ENCODE assay signal across 8 mouse cellular contexts in the genomic region with DNA sequence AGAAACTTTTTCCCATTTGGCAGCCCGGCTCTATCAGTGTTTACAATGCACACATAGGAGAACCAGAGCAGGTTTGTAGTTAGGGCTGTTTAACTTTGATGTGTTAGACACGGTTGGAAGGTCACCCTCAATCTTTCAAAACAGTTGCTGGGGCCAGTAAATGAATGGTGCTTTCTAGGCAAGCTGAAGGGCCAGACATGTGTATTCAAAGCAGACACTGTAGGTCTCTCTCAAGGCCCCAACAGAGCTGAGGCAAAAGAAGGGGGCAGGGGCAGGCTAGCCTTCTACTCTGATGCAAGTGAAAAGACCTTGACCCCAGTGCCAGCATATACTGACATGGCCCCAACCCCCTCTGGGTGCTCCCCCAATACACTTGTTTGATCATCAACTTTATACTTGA. TPM values are rescaled to one million over a fixed set of nuclear protein-coding genes. Genes with fewer than 3 reads are reported as not detected.
A peak's percentile ranks its signal among the peaks of the same experiment; 100 is the strongest.
DNase-seq lines count a peak whose midpoint lies in the region; ATAC-seq and TF ChIP-seq lines count a peak whose summit lies in the region.

No protein-coding gene starts in this region.

- H3K27me3 ChIP-seq in forebrain, embryonic 12.5 days, result peaks cover 13% of the 10 kb centered on the region
- 0 out of 2 replicates have a peak, but pooled peaks cover 2% of the 10 kb centered on the region for H3K27me3 ChIP-seq in forebrain, embryonic 16.5 days (replicated peaks; ENCODE audit: control insufficient read depth, insufficient read depth, low read length)
- 0 out of 2 replicates have a peak, but pooled peaks cover 3% of the 10 kb centered on the region for H3K27me3 ChIP-seq in lung, embryonic 15.5 days
- peaks cover 6% of the 10 kb centered on the region; the same call in 1 of the 2 replicates for H3K27me3 ChIP-seq in forebrain, postnatal 0 days (ENCODE audit: insufficient read depth, low read length)
- no peaks in the 10 kb centered on the region for H3K27me3 ChIP-seq in myocyte (ENCODE audit: control insufficient read depth, insufficient read depth, insufficient read length)

- no peak for TF ChIP-seq POLR2A in myocyte (IDR thresholded peaks at IDR 0.05; ENCODE audit: insufficient read length, low read depth)

- H3K9me3 ChIP-seq in forebrain, embryonic 12.5 days, result no peaks in the 10 kb centered on the region
- no peaks in the 10 kb centered on the region for H3K9me3 ChIP-seq in forebrain, embryonic 16.5 days (ENCODE audit: control insufficient read depth, low read length)
- no peaks in the 10 kb centered on the region for H3K9me3 ChIP-seq in lung, embryonic 15.5 days
- no peaks in the 10 kb centered on the region for H3K9me3 ChIP-seq in forebrain, postnatal 0 days (ENCODE audit: low read length)

- DNase-seq in lung, postnatal 25 days (ENCODE audit: low spot score), result no peak
- DNase-seq in forebrain, postnatal 0 days, result no peak
- no peak for DNase-seq in retina, postnatal 1 day
- DNase-seq in layer of hippocampus, postnatal 14 days (ENCODE audit: low spot score in 2 of 2), result no peak

- H3K79me2 ChIP-seq in myocyte (ENCODE audit: control insufficient read depth, insufficient read depth), result no peaks in the 10 kb centered on the region

- no peaks in the 10 kb centered on the region for H3K36me3 ChIP-seq in forebrain, embryonic 12.5 days (replicated peaks)
- no peaks in the 10 kb centered on the region for H3K36me3 ChIP-seq in forebrain, embryonic 16.5 days (ENCODE audit: control insufficient read depth, insufficient read depth)
- H3K36me3 ChIP-seq in lung, embryonic 15.5 days, result no peaks in the 10 kb centered on the region
- no peaks in the 10 kb centered on the region for H3K36me3 ChIP-seq in forebrain, postnatal 0 days (ENCODE audit: insufficient read depth)
- H3K36me3 ChIP-seq in myocyte (ENCODE audit: control insufficient read depth, insufficient read depth), result no peaks in the 10 kb centered on the region

- H3K4me3 ChIP-seq in forebrain, embryonic 12.5 days (replicated peaks), result no peak overlapping the region
- no peak overlapping the region for H3K4me3 ChIP-seq in forebrain, embryonic 16.5 days (replicated peaks; ENCODE audit: low read length)
- H3K4me3 ChIP-seq in lung, embryonic 15.5 days, result peak overlapping the region; percentile 89
- H3K4me3 ChIP-seq in forebrain, postnatal 0 days (ENCODE audit: low read depth, low read length), result no peak overlapping the region
- peak overlapping the region; percentile 66 for H3K4me3 ChIP-seq in myocyte

- no peak overlapping the region for H3K9ac ChIP-seq in forebrain, embryonic 12.5 days
- no peak overlapping the region for H3K9ac ChIP-seq in forebrain, embryonic 16.5 days (replicated peaks; ENCODE audit: low read depth, low read length)
- peak overlapping the region; percentile 64; the same call in 1 of the 2 replicates for H3K9ac ChIP-seq in lung, embryonic 15.5 days
- H3K9ac ChIP-seq in forebrain, postnatal 0 days, result no peak overlapping the region

- ATAC-seq in forebrain, embryonic 12.5 days (ENCODE audit: low FRiP score), result no peak
- ATAC-seq in forebrain, embryonic 16.5 days, result no peak
- no peak for ATAC-seq in lung, embryonic 15.5 days (ENCODE audit: borderline replicate concordance, extremely low read depth, low FRiP score, low TSS enrichment)
- no peak for ATAC-seq in forebrain, postnatal 0 days

- peaks cover 22% of the 10 kb centered on the region for H3K4me1 ChIP-seq in forebrain, embryonic 12.5 days
- peaks cover 19% of the 10 kb centered on the region for H3K4me1 ChIP-seq in forebrain, embryonic 16.5 days (replicated peaks; ENCODE audit: control insufficient read depth, insufficient read depth, low read length)
- peaks cover 19% of the 10 kb centered on the region for H3K4me1 ChIP-seq in lung, embryonic 15.5 days
- peaks cover 6% of the 10 kb centered on the region; the same call in 1 of the 2 replicates for H3K4me1 ChIP-seq in forebrain, postnatal 0 days (ENCODE audit: insufficient read depth)

- H3ac ChIP-seq in myocyte (ENCODE audit: control insufficient read depth, insufficient read length), result no peak overlapping the region

- peak overlapping the region; percentile 93 for H3K4me2 ChIP-seq in forebrain, embryonic 12.5 days
- no peak overlapping the region for H3K4me2 ChIP-seq in forebrain, embryonic 16.5 days (ENCODE audit: low read length)
- peak overlapping the region; percentile 93 for H3K4me2 ChIP-seq in lung, embryonic 15.5 days
- H3K4me2 ChIP-seq in forebrain, postnatal 0 days (ENCODE audit: low read depth), result peak overlapping the region; percentile 96
- H3K4me2 ChIP-seq in myocyte (ENCODE audit: low read depth), result peak overlapping the region; percentile 95

- no peak overlapping the region for H3K27ac ChIP-seq in forebrain, embryonic 12.5 days
- no peak overlapping the region for H3K27ac ChIP-seq in forebrain, embryonic 16.5 days (ENCODE audit: low read length)
- no peak overlapping the region for H3K27ac ChIP-seq in lung, embryonic 15.5 days
- H3K27ac ChIP-seq in forebrain, postnatal 0 days (ENCODE audit: low read depth, low read length), result no peak overlapping the region

- WGBS in forebrain, embryonic 12.5 days, result 10% methylated on average over 2 of the region's 2 CpGs
- WGBS in forebrain, embryonic 16.5 days, result 2% methylated on average over 2 of the region's 2 CpGs
- WGBS in lung, embryonic 15.5 days, result 6% methylated on average over 2 of the region's 2 CpGs
- WGBS in forebrain, postnatal 0 days, result 3% methylated on average over 2 of the region's 2 CpGs

- TF ChIP-seq CTCF in forebrain, postnatal 0 days (IDR thresholded peaks at IDR 0.05; ENCODE audit: low read depth), result no peak

TF ChIP-seq in myocyte, 11 proteins besides CTCF, POLR2A, EP300 and RAD21:
- no peak for TF ChIP-seq MYOG (IDR thresholded peaks at IDR 0.05; ENCODE audit: control insufficient read depth in 1 of 3, insufficient read depth in 1 of 3, insufficient read length in 2 of 3, low read depth in 2 of 3)
- no peak for TF ChIP-seq MYOD1 (IDR thresholded peaks at IDR 0.05; ENCODE audit: control insufficient read depth in 1 of 3, insufficient read length in 2 of 3, low read depth in 2 of 3)
- TF ChIP-seq USF1 (IDR thresholded peaks at IDR 0.05; ENCODE audit: low read depth), result no peak
- no peak for TF ChIP-seq CEBPB (IDR thresholded peaks at IDR 0.05; ENCODE audit: insufficient read depth, poor library complexity, severe bottlenecking)
- no peak for TF ChIP-seq E2F4 (IDR thresholded peaks at IDR 0.05; ENCODE audit: insufficient read depth)
- TF ChIP-seq TCF12 (IDR thresholded peaks at IDR 0.05; ENCODE audit: insufficient read depth, poor library complexity, severe bottlenecking), result no peak
- TF ChIP-seq MAX (IDR thresholded peaks at IDR 0.05; ENCODE audit: low read depth), result no peak
- TF ChIP-seq REST (IDR thresholded peaks at IDR 0.05; ENCODE audit: insufficient read depth, insufficient read length), result no peak
- no peak for TF ChIP-seq TCF3 (IDR thresholded peaks at IDR 0.05; ENCODE audit: insufficient read length, low read depth)
- no peak for TF ChIP-seq POLR2AphosphoS2 (IDR thresholded peaks at IDR 0.05; ENCODE audit: insufficient read length, low read depth)
- TF ChIP-seq SRF (IDR thresholded peaks at IDR 0.05; ENCODE audit: control insufficient read depth, insufficient read length, low read depth), result no peak

RNA-seq across cellular contexts. Expression of gene Taok3, which starts 1.7 kb away (rescaled TPM):
- polyA plus RNA-seq in forebrain, embryonic 12.5 days (2016; fragmentation: Nextera tagmentation; extraction: Ambion mirVana), result 24.3 and 24.8 TPM in 2 replicates
- 58.1 and 58.2 TPM in 2 replicates for polyA plus RNA-seq in forebrain, embryonic 16.5 days (2015; fragmentation: Nextera tagmentation; extraction: Ambion mirVana)
- polyA plus RNA-seq in lung, embryonic 15.5 days (2015; fragmentation: Nextera tagmentation; extraction: Ambion mirVana), result 22.4 and 27.3 TPM in 2 replicates
- total RNA-seq in forebrain, postnatal 0 days (2014; rRNA removed), result 37.2 TPM in 2 replicates
- polyA plus RNA-seq in forebrain, postnatal 0 days (2015; fragmentation: Nextera tagmentation; extraction: Ambion mirVana), result 40.8 and 57.6 TPM in 2 replicates
- polyA plus RNA-seq in myocyte (2012; fragmentation: generic; extraction: Trizol), result 7.7 TPM
- 10 to 100 TPM; 58.2 to 58.9 TPM for total RNA-seq in layer of hippocampus, postnatal 14 days (2021)

RNA-seq across cellular contexts. Expression of gene Suds3, which starts 5.7 kb away (rescaled TPM):
- 113 and 116 TPM in 2 replicates for polyA plus RNA-seq in forebrain, embryonic 12.5 days (2016; fragmentation: Nextera tagmentation; extraction: Ambion mirVana)
- 83.0 and 93.0 TPM in 2 replicates for polyA plus RNA-seq in forebrain, embryonic 16.5 days (2015; fragmentation: Nextera tagmentation; extraction: Ambion mirVana)
- polyA plus RNA-seq in lung, embryonic 15.5 days (2015; fragmentation: Nextera tagmentation; extraction: Ambion mirVana), result 74.0 and 78.8 TPM in 2 replicates
- total RNA-seq in forebrain, postnatal 0 days (2014; rRNA removed), result 83.5 and 95.9 TPM in 2 replicates
- polyA plus RNA-seq in forebrain, postnatal 0 days (2015; fragmentation: Nextera tagmentation; extraction: Ambion mirVana), result 75.9 and 76.4 TPM in 2 replicates
- 77.0 TPM for polyA plus RNA-seq in myocyte (2012; fragmentation: generic; extraction: Trizol)
- 100 to 1,000 TPM in 1 of 2 experiments, 10 to 100 TPM in 1; 96.6 to 110 TPM for total RNA-seq in layer of hippocampus, postnatal 14 days (2021)

Comparison
In these comparisons a context has a peak if more than half of its experiments do, and no peak if none do; other contexts are left out.
1. H3K4me3 ChIP-seq: peak in lung, embryonic 15.5 days (single experiment) and myocyte (single experiment); none in forebrain, embryonic 12.5 days (single experiment), forebrain, embryonic 16.5 days (single experiment) and forebrain, postnatal 0 days (single experiment).